Mouse (Mus musculus) spleen, adult 2 months (tissue): ENCODE measurements at regions not wholly inside any gene's neighbourhood (a gene's known extent, or its start where the extent isn't known, plus 50 kb on each side); places are given as distances from the start of the nearest gene placed in this dataset.

ENCODE experiments used
- CTCF ChIP-seq: fragments of 200-500 bp; IDR thresholded peaks from 2 replicates; pipeline ENCODE4 v1.5.1; 2011; ENCODE audit warnings: mild to moderate bottlenecking, inconsistent platforms; ENCODE audit not compliant: insufficient read depth, insufficient read length, insufficient replicate concordance; ENCODE audit errors: extremely low read depth
- POLR2A ChIP-seq: fragments of 200-500 bp; IDR thresholded peaks from 2 replicates; pipeline ENCODE4 v1.6.1; 2011; ENCODE audit warnings: low read depth, low read length, inconsistent platforms

DNA sequence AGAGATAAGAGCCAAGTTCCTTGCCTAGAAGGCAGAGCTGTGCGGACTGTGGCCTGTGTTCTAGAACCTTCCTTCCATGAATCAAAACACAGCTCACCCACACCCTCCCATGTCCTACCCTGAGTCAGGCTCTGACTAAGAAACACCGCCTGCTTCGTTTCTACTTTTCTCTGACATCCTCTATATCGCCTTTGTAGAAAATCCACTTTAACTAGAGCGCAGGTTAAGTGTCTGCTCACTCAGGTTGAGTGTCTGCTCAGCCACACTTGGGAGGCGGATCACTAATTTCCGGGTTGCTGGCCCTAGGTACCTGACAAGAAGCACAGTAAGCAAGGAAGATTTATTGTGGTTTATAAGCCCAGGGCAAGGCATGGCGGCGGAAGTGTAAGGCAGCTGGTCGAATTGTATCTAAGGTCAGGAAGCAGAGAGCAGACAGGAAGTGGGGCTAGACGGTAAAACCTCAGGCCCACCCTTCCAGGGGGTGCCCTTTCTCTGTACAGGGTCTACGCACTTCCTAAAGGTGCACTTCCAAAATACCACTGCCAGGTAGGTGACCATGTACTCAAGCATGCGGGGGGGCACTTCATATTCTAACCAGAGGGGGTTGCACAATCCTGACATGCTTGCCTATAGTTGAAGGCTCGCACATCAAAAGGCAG lies 348.0 kb upstream of the Slc24a5 start:
- TF ChIP-seq POLR2A = no peak
- no peak for TF ChIP-seq CTCF
